Mouse (Mus musculus) heart, embryonic 11.5 days (tissue): ENCODE measurements around the gene Etl4. TPM values are rescaled to one million over a fixed set of nuclear protein-coding genes. Genes with fewer than 3 reads are reported as not detected.
"Not testable (repeated sequence)": the region's sequence is repeated elsewhere in the genome, so short reads cannot be mapped to it uniquely, and the experiment has no call there.

ENCODE experiments used
- ATAC-seq: fragments of 200-750 bp; cut with Nextera tagmentation; replicated peaks from 2 replicates; pipeline ENCODE4 v1.8.0; 2017; ENCODE audit warnings: moderate library complexity; ENCODE audit not compliant: insufficient number of reproducible peaks, low FRiP score, low TSS enrichment
- H3K27ac ChIP-seq: fragments of 300-500 bp; sonication (generic); 2 replicates; pipeline ENCODE4 v1.5.1; 2014; ENCODE audit warnings: mild to moderate bottlenecking, low read depth, low read length
- H3K27me3 ChIP-seq: fragments of 300-500 bp; sonication (generic); 2 replicates; pipeline ENCODE4 v1.6.1; 2014; ENCODE audit warnings: mild to moderate bottlenecking, low read length, mixed read lengths; ENCODE audit not compliant: control insufficient read depth, insufficient read depth
- H3K36me3 ChIP-seq: fragments of 300-500 bp; sonication (generic); 2 replicates; pipeline ENCODE4 v1.6.1; 2014; ENCODE audit warnings: mild to moderate bottlenecking, low read length, moderate library complexity, mixed read lengths; ENCODE audit not compliant: control insufficient read depth, insufficient read depth
- H3K4me1 ChIP-seq: fragments of 300-500 bp; sonication (generic); 2 replicates; pipeline ENCODE4 v1.6.1; 2014; ENCODE audit warnings: low read length; ENCODE audit not compliant: control insufficient read depth, insufficient read depth
- H3K4me2 ChIP-seq: fragments of 300-500 bp; sonication (generic); 2 replicates; pipeline ENCODE4 v1.6.1; 2014; ENCODE audit warnings: mild to moderate bottlenecking, moderate library complexity
- H3K4me3 ChIP-seq: fragments of 300-500 bp; sonication (generic); 2 replicates; pipeline ENCODE4 v1.5.1; 2014; ENCODE audit warnings: low read depth, low read length
- H3K9ac ChIP-seq: fragments of 300-500 bp; sonication (generic); 2 replicates; pipeline ENCODE4 v1.6.1; 2014; ENCODE audit warnings: mild to moderate bottlenecking, low read depth, low read length, moderate library complexity
- H3K9me3 ChIP-seq: fragments of 300-500 bp; sonication (generic); replicated peaks from 2 replicates; pipeline ENCODE4 v1.6.1; 2016; ENCODE audit warnings: low read length; ENCODE audit not compliant: control insufficient read depth
- WGBS: fragments of 180-500 bp; shearing (Covaris S2); extraction: QIAGEN DNeasy Blood & Tissue Kit; methylation state at CpG from one replicate; pipeline ENCODE4 v1.1.7; 2014; ENCODE audit not compliant: insufficient replicate concordance; 5-methylcytosine and 5-hydroxymethylcytosine counted together
- polyA plus RNA-seq: library from polyadenylated mRNA; unstranded; fragments of >200 nt; fragmentation: Nextera tagmentation; extraction: Ambion mirVana; gene quantifications from 2 replicates; pipeline ENCODE4 v1.2.1, GENCODE M21; 2014

Etl4 gene
- polyA plus RNA-seq, 1 experiment from 2014 or later: 12.4 TPM

DNA sequence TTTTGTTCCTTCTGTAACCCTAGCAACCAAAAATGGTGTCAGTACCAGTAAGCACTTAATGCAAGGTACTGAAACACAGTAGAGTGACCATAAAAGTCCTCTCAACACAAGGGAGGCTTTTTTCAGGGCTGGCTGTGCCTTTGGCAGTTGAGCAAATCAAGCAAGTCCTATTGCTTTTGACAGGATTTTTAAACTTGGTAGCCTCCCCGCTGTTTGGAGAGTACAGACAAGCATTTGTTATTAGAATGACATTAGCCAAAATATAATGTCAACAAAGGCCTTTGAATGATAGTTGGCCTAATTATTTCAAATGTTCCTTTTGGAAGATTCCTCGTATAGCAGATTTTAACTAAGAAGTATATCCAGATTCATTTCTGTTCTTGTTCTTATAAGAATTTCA lies 467.4 kb downstream of the Etl4 start:
- no peak for ATAC-seq
- no peaks in the 10 kb centered on the region for H3K36me3 ChIP-seq
- H3K9ac ChIP-seq: no peak overlapping the region
- no peak overlapping the region for H3K27ac ChIP-seq
- H3K4me2 ChIP-seq: no peak overlapping the region
- H3K4me3 ChIP-seq: no peak overlapping the region
- H3K9me3 ChIP-seq: no peaks in the 10 kb centered on the region
- H3K27me3 ChIP-seq: no peaks in the 10 kb centered on the region
- no peaks in the 10 kb centered on the region for H3K4me1 ChIP-seq
- WGBS: 74% methylated on average over 2 of the region's 2 CpGs

- H3K4me1 ChIP-seq, H3K4me2 ChIP-seq, H3K27me3 ChIP-seq, H3K4me3 ChIP-seq, ATAC-seq, H3K36me3 ChIP-seq, H3K27ac ChIP-seq, H3K9ac ChIP-seq, H3K9me3 ChIP-seq: not testable (repeated sequence)
- 86% methylated on average over 4 of the region's 8 CpGs for WGBS
Observed at GRCm38 (mm10) chr2:20380874-20381273, 471.3 kb downstream of the Etl4 start.

DNA sequence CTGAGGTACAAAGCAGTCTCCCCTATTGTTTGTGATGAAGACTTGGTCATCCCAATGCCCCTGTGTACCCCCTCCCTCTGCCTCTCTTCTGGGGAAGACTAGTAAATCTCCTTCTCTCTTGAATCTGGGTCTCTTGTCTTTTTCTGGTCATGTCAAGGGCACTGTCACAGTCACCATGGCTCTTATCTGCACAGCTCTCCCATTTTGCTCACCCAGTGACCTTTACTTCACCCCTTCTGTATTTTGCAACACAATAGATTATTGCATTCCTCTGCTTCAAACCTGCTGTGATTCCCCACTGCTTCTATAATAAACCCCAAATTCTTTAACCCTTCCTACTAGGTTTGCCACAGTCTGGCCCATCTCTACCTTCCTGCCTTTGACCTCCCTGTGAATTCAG lies 484.5 kb downstream of the Etl4 start:
- no peaks in the 10 kb centered on the region for H3K27me3 ChIP-seq
- no peak overlapping the region for H3K4me2 ChIP-seq
- ATAC-seq: no peak
- H3K4me3 ChIP-seq: no peak overlapping the region
- H3K27ac ChIP-seq: peak overlapping the region; percentile 54; the same call in 1 of the 2 replicates
- no peaks in the 10 kb centered on the region for H3K9me3 ChIP-seq
- H3K4me1 ChIP-seq: peaks cover 8% of the 10 kb centered on the region; the same call in 1 of the 2 replicates
- H3K36me3 ChIP-seq: no peaks in the 10 kb centered on the region
- no peak overlapping the region for H3K9ac ChIP-seq

DNA sequence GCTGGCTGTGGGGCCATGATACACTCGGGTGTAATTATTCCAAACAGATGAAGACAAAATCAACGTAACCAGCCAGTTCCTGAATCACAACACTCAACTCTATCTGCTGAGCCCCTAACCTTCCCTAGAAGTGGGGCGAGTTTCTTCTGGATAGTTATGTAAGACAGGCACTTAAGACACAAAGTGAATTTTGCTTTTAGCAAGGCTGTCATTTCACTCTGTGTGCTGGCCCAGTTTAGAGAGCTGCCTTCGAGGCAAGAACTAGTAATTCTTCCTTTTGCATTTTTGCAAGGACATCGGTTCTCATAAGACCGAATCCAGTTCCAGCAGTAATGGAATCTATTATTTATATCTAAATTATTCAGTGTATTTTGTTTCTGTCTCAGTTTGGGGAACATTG lies 487.4 kb downstream of the Etl4 start:
- H3K9ac ChIP-seq: no peak overlapping the region
- no peak overlapping the region for H3K4me2 ChIP-seq
- H3K27me3 ChIP-seq: no peaks in the 10 kb centered on the region
- no peak for ATAC-seq
- no peak overlapping the region for H3K27ac ChIP-seq
- H3K9me3 ChIP-seq: no peaks in the 10 kb centered on the region
- 81% methylated on average over 6 of the region's 6 CpGs for WGBS
- no peaks in the 10 kb centered on the region for H3K36me3 ChIP-seq
- peaks cover 8% of the 10 kb centered on the region; the same call in 1 of the 2 replicates for H3K4me1 ChIP-seq
- H3K4me3 ChIP-seq: no peak overlapping the region

DNA sequence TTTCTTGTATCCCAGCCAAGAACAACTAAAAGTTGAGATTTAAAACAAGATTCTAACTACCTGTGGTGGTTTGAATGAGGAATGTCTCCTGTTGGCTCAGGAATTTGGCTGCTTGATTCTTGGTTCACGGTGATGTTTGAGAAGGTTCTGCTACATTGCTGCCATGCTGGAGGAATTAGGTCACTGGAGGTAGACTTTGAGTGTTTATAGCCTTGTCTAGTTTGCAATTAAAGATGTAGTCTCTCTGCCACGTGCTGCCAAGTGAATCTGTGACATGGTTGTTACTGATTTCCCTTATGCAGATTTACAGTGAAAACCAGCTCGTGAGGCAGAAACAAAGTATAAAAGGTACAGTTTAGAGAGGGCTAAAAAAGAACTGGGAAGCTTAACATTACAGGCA lies 491.0 kb downstream of the Etl4 start:
- no peak overlapping the region for H3K4me3 ChIP-seq
- 62% methylated on average over 3 of the region's 3 CpGs for WGBS
- H3K27ac ChIP-seq: no peak overlapping the region
- H3K4me1 ChIP-seq: 0 out of 2 replicates have a peak, but pooled peaks cover 2% of the 10 kb centered on the region
- H3K36me3 ChIP-seq: no peaks in the 10 kb centered on the region
- no peak overlapping the region for H3K4me2 ChIP-seq
- no peak for ATAC-seq
- no peaks in the 10 kb centered on the region for H3K27me3 ChIP-seq
- no peak overlapping the region for H3K9ac ChIP-seq
- H3K9me3 ChIP-seq: no peaks in the 10 kb centered on the region

GRCm38 (mm10) chr2:20404395-20404794 lies 494.8 kb downstream of the Etl4 start:
- H3K4me1 ChIP-seq: no peaks in the 10 kb centered on the region
- no peaks in the 10 kb centered on the region for H3K36me3 ChIP-seq
- H3K27me3 ChIP-seq: no peaks in the 10 kb centered on the region
- no peak for ATAC-seq
- no peak overlapping the region for H3K4me2 ChIP-seq
- no peak overlapping the region for H3K9ac ChIP-seq
- 32% methylated on average over 1 of the region's 1 CpGs for WGBS
- no peaks in the 10 kb centered on the region for H3K9me3 ChIP-seq
- H3K4me3 ChIP-seq: no peak overlapping the region
- H3K27ac ChIP-seq: no peak overlapping the region

GRCm38 (mm10) chr2:20407101-20407500 lies 497.5 kb downstream of the Etl4 start:
- WGBS: 47% methylated on average over 5 of the region's 5 CpGs

DNA sequence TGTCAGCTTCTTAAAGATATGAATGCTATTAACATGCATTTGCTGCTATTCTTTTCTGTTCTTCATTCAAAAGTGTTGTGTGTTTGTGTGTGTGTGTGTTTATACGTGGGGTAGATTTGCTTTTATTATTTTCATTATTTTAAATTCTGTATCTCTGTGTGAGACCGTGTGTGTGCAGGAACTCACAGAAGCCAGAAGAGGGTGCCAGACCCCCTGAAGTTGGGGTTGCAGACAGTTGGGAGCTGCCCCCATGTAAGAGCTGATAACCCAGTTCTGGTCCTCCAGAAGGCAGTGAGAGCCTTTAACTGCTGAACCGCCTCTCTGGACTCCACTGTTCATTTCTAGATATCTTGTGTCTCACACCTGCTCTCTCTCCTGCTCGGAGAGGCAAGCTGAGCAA lies 505.3 kb downstream of the Etl4 start:
- Histone ChIP-seq H3K4me3 (no peak overlapping the region), H3K9me3 (no peaks in the 10 kb centered on the region), H3K4me1 (no peaks in the 10 kb centered on the region; the same call in 1 of the 2 replicates), H3K27me3 (no peaks in the 10 kb centered on the region), H3K27ac (no peak overlapping the region), H3K4me2 (no peak overlapping the region), H3K9ac (no peak overlapping the region), H3K36me3 (no peaks in the 10 kb centered on the region)
- 64% methylated on average over 4 of the region's 4 CpGs for WGBS
- no peak for ATAC-seq

More at GRCm38 (mm10) chr2:20407101-20407500, 497.5 kb downstream of the Etl4 start:
- no peaks in the 10 kb centered on the region for H3K9me3 ChIP-seq
- H3K4me1 ChIP-seq: no peaks in the 10 kb centered on the region
- H3K9ac ChIP-seq: no peak overlapping the region
- no peak overlapping the region for H3K27ac ChIP-seq
- H3K36me3 ChIP-seq: no peaks in the 10 kb centered on the region
- H3K4me3 ChIP-seq: no peak overlapping the region
- H3K27me3 ChIP-seq: no peaks in the 10 kb centered on the region
- no peak overlapping the region for H3K4me2 ChIP-seq
- no peak for ATAC-seq

GRCm38 (mm10) chr2:20416934-20417614 lies 507.5 kb downstream of the Etl4 start:
- no peak for ATAC-seq
- Histone ChIP-seq H3K4me2 (no peak overlapping the region), H3K36me3 (no peaks in the 10 kb centered on the region), H3K9me3 (no peaks in the 10 kb centered on the region), H3K27ac (no peak overlapping the region), H3K27me3 (no peaks in the 10 kb centered on the region), H3K9ac (no peak overlapping the region), H3K4me1 (no peaks in the 10 kb centered on the region; the same call in 1 of the 2 replicates), H3K4me3 (no peak overlapping the region)
- WGBS: 40% methylated on average over 8 of the region's 8 CpGs
